13 mouse cellular contexts compared by ENCODE assay signal in genomic region chr11:72954216-72954615, GRCm38 (mm10). TPM values are rescaled to one million over a fixed set of nuclear protein-coding genes. Genes with fewer than 3 reads are reported as not detected.
A peak's percentile ranks its signal among the peaks of the same experiment; 100 is the strongest.
DNase-seq lines count a peak whose midpoint lies in the region; ATAC-seq and TF ChIP-seq lines count a peak whose summit lies in the region.
"Had no signal": no experiment of that assay in that cellular context is flagged by ENCODE, and none has a peak within 500 bp of the region (broad histone marks: within the 10 kb centered on the region; RNA-seq: fewer than 3 reads in every experiment).

No protein-coding gene starts in this region.

- H3K36me3 ChIP-seq in kidney, embryonic 15.5 days, result no peaks in the 10 kb centered on the region
- H3K36me3 ChIP-seq in spleen, adult 2 months (ENCODE audit: control insufficient read depth, insufficient read depth, low read length), result no peaks in the 10 kb centered on the region
- H3K36me3 ChIP-seq: embryonic facial prominence, embryonic 15.5 days; hindbrain, embryonic 10.5 days; liver, embryonic 15.5 days; midbrain, embryonic 13.5 days; neural tube, embryonic 15.5 days had no signal

- no peak overlapping the region for H3K4me2 ChIP-seq in kidney, embryonic 15.5 days
- H3K4me2 ChIP-seq: embryonic facial prominence, embryonic 15.5 days; liver, embryonic 15.5 days; midbrain, embryonic 13.5 days; neural tube, embryonic 15.5 days had no signal

- no peak overlapping the region for H3K4me3 ChIP-seq in kidney, embryonic 15.5 days (replicated peaks)
- no peak overlapping the region for H3K4me3 ChIP-seq in spleen, adult 2 months (ENCODE audit: extremely low read depth, insufficient read depth, insufficient read length)
- H3K4me3 ChIP-seq in brown adipose tissue, adult 24 weeks (ENCODE audit: insufficient read depth, low read depth, low read length), result no peak overlapping the region
- H3K4me3 ChIP-seq: embryonic facial prominence, embryonic 15.5 days; hindbrain, embryonic 10.5 days; liver, embryonic 15.5 days; midbrain, embryonic 13.5 days; neural tube, embryonic 15.5 days had no signal

- WGBS in kidney, embryonic 15.5 days, result 78% methylated on average over 4 of the region's 4 CpGs
- 34% methylated on average over 4 of the region's 4 CpGs for WGBS in spleen, adult 2 months

- no peak for TF ChIP-seq POLR2A in spleen, adult 2 months (IDR thresholded peaks at IDR 0.05; ENCODE audit: low read depth, low read length)

- H3K4me1 ChIP-seq in kidney, embryonic 15.5 days, result peaks cover 50% of the 10 kb centered on the region
- peaks cover 49% of the 10 kb centered on the region for H3K4me1 ChIP-seq in spleen, adult 2 months (ENCODE audit: control insufficient read depth, insufficient read depth, insufficient read length)
- H3K4me1 ChIP-seq in brown adipose tissue, adult 24 weeks (ENCODE audit: control insufficient read depth, insufficient read depth, insufficient read length, low read length), result peaks cover 40% of the 10 kb centered on the region
- H3K4me1 ChIP-seq: midbrain, embryonic 13.5 days; neural tube, embryonic 15.5 days had no signal

- DNase-seq in kidney, postnatal 4 days, result no peak
- no peak for DNase-seq in spleen, adult 2 months (ENCODE audit: low read depth in 1 of 2, low spot score in 2 of 2)
- DNase-seq in spleen, postnatal 14 days (ENCODE audit: low spot score in 2 of 2), result no peak
- no peak for DNase-seq in left cerebral cortex, adult 9 months (ENCODE audit: low spot score in 2 of 2)
- no peak for DNase-seq in layer of hippocampus, adult 11-12 months (ENCODE audit: low spot score)

- ATAC-seq in kidney, embryonic 15.5 days (replicated peaks; ENCODE audit: low FRiP score), result no peak
- ATAC-seq: forebrain, embryonic 16.5 days; midbrain, embryonic 13.5 days had no signal

- H3K9me3 ChIP-seq in kidney, embryonic 15.5 days (replicated peaks), result no peaks in the 10 kb centered on the region
- H3K9me3 ChIP-seq: embryonic facial prominence, embryonic 15.5 days; midbrain, embryonic 13.5 days; neural tube, embryonic 15.5 days had no signal

- H3K27me3 ChIP-seq in kidney, embryonic 15.5 days, result 0 out of 2 replicates have a peak, but pooled peaks cover 3% of the 10 kb centered on the region
- H3K27me3 ChIP-seq in spleen, adult 2 months (ENCODE audit: control insufficient read depth, insufficient read depth, low read length), result no peaks in the 10 kb centered on the region

- 0 out of 2 replicates have a peak overlapping the region, but pooled peaks have one; percentile 32 for H3K27ac ChIP-seq in kidney, embryonic 15.5 days
- H3K27ac ChIP-seq in spleen, adult 2 months (ENCODE audit: insufficient read depth, low read length), result peak overlapping the region; percentile 78
- peak overlapping the region; percentile 74 for H3K27ac ChIP-seq in brown adipose tissue, adult 24 weeks (replicated peaks; ENCODE audit: low read depth, low read length)
- H3K27ac ChIP-seq: embryonic facial prominence, embryonic 15.5 days; hindbrain, embryonic 10.5 days; liver, embryonic 15.5 days; midbrain, embryonic 13.5 days; neural tube, embryonic 15.5 days had no signal

- no peak overlapping the region for H3K9ac ChIP-seq in kidney, embryonic 15.5 days
- H3K9ac ChIP-seq: embryonic facial prominence, embryonic 15.5 days; liver, embryonic 15.5 days; midbrain, embryonic 13.5 days; neural tube, embryonic 15.5 days had no signal

- TF ChIP-seq CTCF in spleen, adult 2 months (IDR thresholded peaks at IDR 0.05; ENCODE audit: extremely low read depth, insufficient read depth, insufficient read length, insufficient replicate concordance), result no peak

RNA-seq across cellular contexts. Expression of gene Atp2a3, which starts 6.8 kb away (rescaled TPM):
- 4.2 and 5.7 TPM in 2 replicates for polyA plus RNA-seq in kidney, embryonic 15.5 days (2015; fragmentation: Nextera tagmentation; extraction: Ambion mirVana)
- polyA plus RNA-seq in spleen, adult 2 months (2012; rRNA removed), result 293 and 323 TPM in 2 replicates
- 2.6 and 4.3 TPM in 2 replicates for polyA plus RNA-seq in brown adipose tissue, adult 24 weeks (2012; ENCODE audit: insufficient read depth, insufficient read length, missing spikeins)

RNA-seq across cellular contexts. Expression of gene P2rx1, which starts 44.7 kb away (rescaled TPM):
- polyA plus RNA-seq in kidney, embryonic 15.5 days (2015; fragmentation: Nextera tagmentation; extraction: Ambion mirVana), result 1.6 and 1.7 TPM in 2 replicates
- 14.3 and 16.3 TPM in 2 replicates for polyA plus RNA-seq in spleen, adult 2 months (2012; rRNA removed)
- 0.40 and 1.9 TPM in 2 replicates for polyA plus RNA-seq in brown adipose tissue, adult 24 weeks (2012; ENCODE audit: insufficient read depth, insufficient read length, missing spikeins)

Comparison
In these comparisons a context has a peak if more than half of its experiments do, and no peak if none do; other contexts are left out.
1. RNA of gene Atp2a3, which starts 6.8 kb away (polyA plus RNA-seq): 293 to 323 TPM in spleen, adult 2 months; 4.2 to 5.7 TPM in kidney, embryonic 15.5 days and 2.6 to 4.3 TPM in brown adipose tissue, adult 24 weeks; every median in the first group is over 10 times any median in the second.
2. Peak in every context shown above with its lines, with median percentiles within 50 percentile points of each other: H3K27ac ChIP-seq.